Mouse (Mus musculus) E14TG2a.4 (cell line): Measurements from ENCODE around the gene G430095P16Rik.

Source experiments
- H3K27me3 ChIP-seq: 2 replicates; pipeline ENCODE4 v1.6.1; 2014; ENCODE audit warnings: low read length, control low read depth; ENCODE audit not compliant: insufficient read depth
- H3K36me3 ChIP-seq: 2 replicates; pipeline ENCODE4 v1.6.1; 2014; ENCODE audit warnings: low read length, control low read depth; ENCODE audit not compliant: insufficient read depth
- H3K4me1 ChIP-seq: replicated peaks from 2 replicates; pipeline ENCODE4 v1.6.1; 2014; ENCODE audit warnings: low read depth, low read length, control low read depth
- H3K4me3 ChIP-seq: replicated peaks from 2 replicates; pipeline ENCODE4 v1.5.1; 2014; ENCODE audit warnings: mild to moderate bottlenecking, low read length
- H3K9me3 ChIP-seq: 2 replicates; pipeline ENCODE4 v1.6.1; 2014; ENCODE audit warnings: low read length, control low read depth
- CTCF ChIP-seq: conservative IDR thresholded peaks from 2 replicates; pipeline ENCODE4 v1.5.1; 2014; ENCODE audit warnings: low read length
- NANOG ChIP-seq: IDR thresholded peaks from 2 replicates; pipeline ENCODE4 v1.6.1; 2014; ENCODE audit warnings: borderline replicate concordance, low read length, mixed read lengths
- POU5F1 ChIP-seq: IDR thresholded peaks from 2 replicates; pipeline ENCODE4 v1.6.1; 2014; ENCODE audit warnings: low read length, borderline replicate concordance

G430095P16Rik gene

DNA sequence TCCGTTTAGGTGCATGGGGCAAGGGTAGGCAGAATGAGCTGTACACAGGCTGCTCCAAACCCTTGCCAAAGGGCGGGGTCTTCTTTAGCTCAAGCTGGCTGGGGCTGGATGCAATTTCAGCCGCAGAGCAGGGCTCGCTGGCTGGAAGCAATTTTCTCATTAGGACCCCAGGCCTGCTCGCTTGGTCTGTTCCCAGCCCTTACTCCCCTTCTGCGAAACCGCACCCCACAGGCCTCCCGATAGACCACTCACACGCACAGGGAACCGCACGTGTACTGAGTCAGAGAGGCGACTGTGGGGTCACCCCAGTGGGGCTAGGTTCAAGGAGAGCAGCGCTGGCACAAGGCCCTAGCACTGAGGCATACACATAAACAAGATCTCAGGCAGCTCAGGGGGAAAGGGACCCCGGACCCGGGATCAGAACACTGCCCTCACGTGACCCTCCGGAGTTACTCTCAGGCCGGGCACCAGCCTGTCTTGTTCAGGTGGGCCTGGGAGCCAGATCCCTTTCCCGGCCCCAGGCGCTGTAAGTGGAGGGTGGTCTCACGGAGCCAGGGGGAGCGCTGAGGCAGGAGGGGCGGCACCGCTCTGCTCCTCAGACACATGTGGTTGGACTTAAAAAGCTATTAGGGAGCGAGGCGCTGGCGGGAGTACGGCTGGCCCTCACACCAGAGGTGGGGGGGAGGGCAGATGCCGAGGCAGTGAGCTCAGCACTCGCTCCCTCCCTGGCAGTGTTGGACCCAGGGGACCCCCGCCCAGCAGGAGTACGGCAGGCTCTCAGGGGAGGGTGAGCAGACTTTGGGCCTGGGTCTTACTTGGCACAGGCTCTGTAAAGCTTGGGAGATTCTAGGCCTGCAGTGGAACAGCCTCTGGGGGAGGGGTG lies 19.6 kb downstream of the G430095P16Rik start:
- no peaks in the 10 kb centered on the region for H3K36me3 ChIP-seq
- H3K4me3 ChIP-seq = peak overlapping the region; percentile 71
- peaks cover 78% of the 10 kb centered on the region for H3K4me1 ChIP-seq
- peaks cover 98% of the 10 kb centered on the region for H3K27me3 ChIP-seq
- TF ChIP-seq POU5F1 = no peak
- no peak for TF ChIP-seq CTCF
- no peak for TF ChIP-seq NANOG
- H3K9me3 ChIP-seq = no peaks in the 10 kb centered on the region

GRCm38 (mm10) chr8:84743054-84743415 lies 20.2 kb downstream of the G430095P16Rik start:
- TF ChIP-seq POU5F1 (no peak), CTCF (no peak), NANOG (no peak)
- H3K9me3 ChIP-seq = no peaks in the 10 kb centered on the region
- peak overlapping the region; percentile 71 for H3K4me3 ChIP-seq
- H3K36me3 ChIP-seq = no peaks in the 10 kb centered on the region
- peaks cover 96% of the 10 kb centered on the region for H3K27me3 ChIP-seq
- peaks cover 72% of the 10 kb centered on the region for H3K4me1 ChIP-seq

GRCm38 (mm10) chr8:84743517-84744420 lies 21.0 kb downstream of the G430095P16Rik start:
- Histone ChIP-seq H3K4me3 (0 out of 2 replicates have a peak overlapping the region, but pooled peaks have one; percentile 71), H3K9me3 (no peaks in the 10 kb centered on the region), H3K36me3 (no peaks in the 10 kb centered on the region), H3K4me1 (peaks cover 64% of the 10 kb centered on the region), H3K27me3 (peaks cover 91% of the 10 kb centered on the region)
- TF ChIP-seq CTCF (no peak), POU5F1 (no peak), NANOG (no peak)

DNA sequence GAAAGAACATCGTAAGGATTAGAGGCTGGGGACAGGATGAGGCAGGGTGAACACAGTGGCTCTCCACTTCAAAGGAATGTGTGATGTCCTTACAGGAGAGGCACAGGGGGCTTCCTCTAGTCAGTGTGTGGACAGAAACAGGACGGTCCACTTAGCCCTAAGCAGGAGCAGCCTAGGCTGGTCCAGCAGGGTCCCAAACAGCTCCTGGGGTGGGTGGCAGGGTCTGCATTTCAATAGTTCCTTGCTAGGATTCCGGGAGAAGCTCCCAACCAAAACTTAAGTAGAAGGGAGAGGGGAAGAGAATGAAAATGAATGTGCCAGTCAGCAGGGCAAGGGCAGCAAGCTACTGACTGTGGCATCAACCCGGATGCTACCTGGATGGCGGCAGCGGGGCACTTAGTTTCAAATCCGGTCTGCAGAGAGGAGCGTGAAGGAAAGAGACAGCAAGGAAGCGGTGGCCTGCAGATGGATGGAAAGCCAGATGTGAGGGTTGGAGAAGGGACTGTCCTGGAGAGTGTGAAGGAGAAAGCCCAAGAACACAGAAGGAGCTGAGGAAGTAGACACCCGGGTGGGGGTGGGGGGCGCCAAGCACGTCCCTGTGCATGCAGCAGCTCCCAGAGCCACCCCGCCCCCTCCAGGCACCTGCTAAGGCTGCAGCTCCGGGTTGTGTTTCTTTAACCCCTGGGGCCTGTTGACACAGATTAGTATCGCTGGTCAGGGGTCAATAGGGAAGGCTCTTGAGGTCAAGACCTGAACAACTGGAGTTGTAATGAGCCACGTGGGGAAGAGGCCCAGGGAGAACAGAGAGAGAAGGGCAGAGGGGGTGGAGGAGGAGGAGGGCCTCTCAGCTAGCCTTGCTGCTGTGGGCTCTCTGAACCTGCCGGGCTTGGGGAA lies 22.5 kb downstream of the G430095P16Rik start:
- Histone ChIP-seq H3K27me3 (peaks cover 91% of the 10 kb centered on the region), H3K36me3 (no peaks in the 10 kb centered on the region), H3K4me1 (peaks cover 61% of the 10 kb centered on the region), H3K4me3 (no peak overlapping the region), H3K9me3 (no peaks in the 10 kb centered on the region)
- no peak for TF ChIP-seq POU5F1
- no peak for TF ChIP-seq NANOG
- no peak for TF ChIP-seq CTCF

- no peak for TF ChIP-seq POU5F1
- no peak for TF ChIP-seq NANOG
- TF ChIP-seq CTCF = no peak
- H3K9me3 ChIP-seq = no peaks in the 10 kb centered on the region
- peaks cover 79% of the 10 kb centered on the region for H3K27me3 ChIP-seq
- H3K4me3 ChIP-seq = no peak overlapping the region
- H3K4me1 ChIP-seq = peaks cover 33% of the 10 kb centered on the region
- H3K36me3 ChIP-seq = no peaks in the 10 kb centered on the region
Observed at GRCm38 (mm10) chr8:84749519-84749918, 26.7 kb downstream of the G430095P16Rik start.

DNA sequence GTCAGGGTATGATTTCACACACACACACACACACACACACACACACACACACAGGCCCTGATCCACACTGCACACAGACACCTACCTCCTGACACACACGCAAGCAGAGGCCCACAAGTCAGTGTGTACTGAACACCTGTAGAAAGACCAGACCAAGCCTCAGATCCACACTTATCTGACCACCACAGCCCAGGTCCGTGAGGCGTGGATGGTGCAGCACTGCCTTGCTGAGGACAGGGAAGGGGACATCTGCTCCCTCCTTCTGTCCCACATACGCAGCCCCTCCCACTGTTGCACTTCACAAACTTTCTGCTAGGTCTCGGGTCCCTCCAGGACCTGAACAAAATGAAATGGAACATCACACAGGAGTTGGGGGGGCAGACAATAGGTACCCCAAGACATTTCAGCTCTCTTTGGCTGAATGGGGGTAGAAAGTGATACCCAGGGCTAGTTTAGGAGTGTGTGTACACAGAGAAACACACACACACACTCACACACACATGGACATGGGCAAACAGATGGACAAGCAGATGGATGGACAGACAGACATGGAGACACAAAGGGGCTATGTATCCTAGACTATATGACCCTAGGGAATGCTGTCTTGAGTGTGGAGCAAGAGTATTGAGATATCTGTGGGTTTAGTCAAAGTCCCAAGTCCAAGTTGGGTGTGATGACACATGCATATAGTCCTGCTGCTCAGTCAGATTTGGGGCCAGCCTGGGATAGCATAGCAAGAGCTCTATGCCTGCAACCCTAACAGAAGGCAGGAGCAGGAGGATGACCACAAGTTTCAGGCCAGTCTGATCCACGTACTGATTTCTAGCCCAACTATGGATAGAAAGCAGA lies 30.2 kb downstream of the G430095P16Rik start:
- TF ChIP-seq NANOG (no peak), CTCF (no peak), POU5F1 (no peak)
- Histone ChIP-seq H3K36me3 (no peaks in the 10 kb centered on the region), H3K27me3 (peaks cover 66% of the 10 kb centered on the region), H3K4me3 (no peak overlapping the region), H3K4me1 (peaks cover 19% of the 10 kb centered on the region), H3K9me3 (no peaks in the 10 kb centered on the region)

DNA sequence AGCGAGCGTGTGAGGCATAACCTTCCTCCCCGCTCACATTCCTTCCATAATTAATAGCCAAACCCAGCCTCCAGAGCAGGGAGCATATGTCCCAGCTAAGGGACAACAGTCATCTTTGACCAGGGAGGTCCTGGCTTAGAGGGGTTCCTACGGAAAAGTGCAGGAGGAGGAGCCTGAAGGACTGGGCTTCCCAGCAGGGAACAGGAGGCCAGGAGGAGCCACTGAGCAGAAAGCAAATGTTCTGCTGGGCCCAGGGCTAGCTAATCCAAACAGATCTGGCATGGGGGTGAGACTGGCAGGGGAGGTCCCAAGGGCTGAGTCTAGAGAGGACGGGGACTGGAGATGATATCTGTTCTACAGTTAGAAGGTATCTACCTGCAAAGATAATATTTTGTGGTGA lies 34.7 kb downstream of the G430095P16Rik start:
- H3K36me3 ChIP-seq = no peaks in the 10 kb centered on the region
- no peaks in the 10 kb centered on the region for H3K9me3 ChIP-seq
- H3K27me3 ChIP-seq = peaks cover 62% of the 10 kb centered on the region
- H3K4me3 ChIP-seq = no peak overlapping the region
- H3K4me1 ChIP-seq = no peaks in the 10 kb centered on the region
- no peak for TF ChIP-seq CTCF
- no peak for TF ChIP-seq NANOG
- TF ChIP-seq POU5F1 = no peak
